Mouse (Mus musculus) testis, postnatal 14 days (tissue): ENCODE data around the gene Slc16a12.
"Not testable (repeated sequence)": the region's sequence is repeated elsewhere in the genome, so short reads cannot be mapped to it uniquely, and the experiment has no call there.

Experiments
- DNase-seq: peaks from one replicate; pipeline ENCODE4 v3.0.0; 2021; ENCODE audit warnings: low spot score

The Slc16a12 gene

DNA sequence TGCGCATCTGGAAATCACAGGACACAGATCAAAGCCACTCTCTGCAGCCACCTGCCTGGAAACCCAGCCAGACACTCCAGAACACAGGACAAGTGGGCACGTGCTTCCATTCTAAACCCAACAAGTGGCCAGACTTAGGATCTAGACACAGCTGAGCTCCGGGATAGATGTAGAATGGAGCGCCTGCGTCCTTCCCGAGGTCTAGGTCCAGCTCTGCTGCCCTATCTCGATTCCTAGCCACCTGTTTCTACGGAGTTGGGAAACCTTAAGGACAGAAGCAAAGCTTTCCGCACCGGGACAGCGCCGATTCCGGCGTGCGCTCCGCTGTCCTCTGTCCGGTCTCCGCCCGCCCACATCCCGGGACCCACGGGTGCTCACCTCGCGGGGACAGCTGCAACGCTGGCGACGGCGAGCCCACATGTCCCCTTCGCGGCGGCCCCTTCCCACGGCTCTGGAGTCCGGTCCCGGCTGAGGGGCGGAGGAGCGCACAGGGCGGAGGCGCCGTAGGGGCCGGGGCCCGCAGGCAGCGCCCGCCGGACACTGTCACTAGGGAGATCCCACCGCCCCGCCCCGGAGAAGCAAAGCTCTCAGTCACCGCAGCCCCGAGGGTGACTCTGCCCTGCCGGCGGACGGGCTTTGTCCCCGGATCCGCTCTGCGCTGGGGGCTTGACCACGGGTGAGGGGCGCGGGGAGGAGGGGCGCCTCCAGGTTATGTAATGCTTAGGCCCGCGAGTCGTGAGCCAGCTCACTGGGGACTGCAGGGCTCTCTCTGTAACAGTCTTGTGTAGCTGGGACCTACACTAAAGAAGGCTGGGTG lies at the start of gene Slc16a12:
Slc16a12 (minus strand) TSS at position 602 of the 817 bp plus-strand sequence.
- DNase-seq: no peak

DNA sequence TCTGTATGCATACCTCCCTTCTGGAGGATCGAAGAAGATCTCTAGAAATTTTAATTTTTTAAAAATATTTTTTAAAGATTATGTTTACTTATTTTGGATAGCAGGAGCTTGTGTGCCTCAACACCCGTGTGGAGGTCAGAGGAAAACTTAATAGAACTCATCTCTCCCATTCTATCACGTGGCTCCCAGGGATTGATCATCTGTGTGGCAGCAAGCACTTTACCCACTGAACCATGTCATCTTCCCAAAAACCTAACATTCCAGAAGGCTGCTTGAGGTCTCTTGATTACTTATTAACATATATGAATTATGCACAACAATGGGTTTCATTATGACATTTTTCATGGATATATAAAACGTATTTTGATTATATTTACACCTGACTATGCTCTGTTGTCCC lies 49.3 kb upstream of the Slc16a12 start:
- DNase-seq: no peak

DNA sequence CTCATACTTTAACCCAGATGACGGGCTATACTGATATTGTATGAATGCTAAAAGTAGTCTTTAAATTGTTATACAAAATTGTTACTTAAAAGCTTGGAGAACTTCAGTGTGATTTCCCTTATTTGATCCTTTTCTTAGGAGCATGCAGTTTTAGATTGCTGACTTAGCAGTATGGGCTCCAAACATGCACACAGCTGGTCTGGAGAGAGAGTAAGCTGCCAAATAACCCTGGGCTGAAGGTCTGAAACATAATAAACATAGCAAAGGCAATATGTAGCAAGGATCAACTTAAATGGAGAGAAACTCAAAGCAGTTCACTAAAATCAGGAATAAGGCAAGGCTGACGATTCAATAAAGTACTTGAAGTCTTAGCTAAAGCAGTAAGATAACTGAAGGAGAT lies 35.4 kb upstream of the Slc16a12 start:
- no peak for DNase-seq

DNA sequence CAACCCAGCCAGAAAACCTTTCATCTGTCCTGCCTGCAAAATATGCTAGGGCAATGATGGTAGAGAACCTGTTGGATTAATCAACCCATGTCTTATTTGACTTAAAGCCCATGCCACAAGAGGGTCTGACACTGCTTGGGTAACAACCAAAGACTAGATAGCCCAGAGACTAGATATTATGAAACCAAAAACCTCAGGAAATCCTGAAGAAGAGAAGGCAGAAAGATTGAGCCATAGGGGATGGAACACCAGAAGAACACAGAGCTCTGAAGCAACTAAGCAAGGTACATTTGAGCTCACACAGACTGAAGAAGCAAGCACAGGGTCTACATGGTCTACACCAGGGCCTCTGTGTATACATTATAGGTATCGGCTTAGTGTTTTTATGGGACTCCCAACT lies 31.9 kb upstream of the Slc16a12 start:
- DNase-seq: no peak

DNA sequence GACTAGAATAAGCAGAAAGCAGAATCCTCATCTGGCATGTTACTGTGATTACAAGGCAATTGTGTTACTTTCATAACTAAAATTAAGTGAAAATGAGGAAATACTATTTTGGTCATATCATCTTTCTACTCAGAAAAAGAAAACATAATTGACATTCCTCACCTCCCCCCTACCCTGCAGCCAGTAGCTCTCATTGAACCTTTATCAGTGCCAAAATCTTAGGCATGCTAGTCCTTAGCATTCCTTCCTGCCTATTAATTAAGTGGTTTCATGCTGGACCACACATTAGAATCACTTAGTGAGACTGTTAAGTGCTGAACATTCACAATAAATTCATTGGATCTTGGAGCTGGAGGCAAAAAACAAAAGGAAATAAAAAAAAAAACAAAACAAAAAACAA lies 31.0 kb upstream of the Slc16a12 start:
- no peak for DNase-seq

DNA sequence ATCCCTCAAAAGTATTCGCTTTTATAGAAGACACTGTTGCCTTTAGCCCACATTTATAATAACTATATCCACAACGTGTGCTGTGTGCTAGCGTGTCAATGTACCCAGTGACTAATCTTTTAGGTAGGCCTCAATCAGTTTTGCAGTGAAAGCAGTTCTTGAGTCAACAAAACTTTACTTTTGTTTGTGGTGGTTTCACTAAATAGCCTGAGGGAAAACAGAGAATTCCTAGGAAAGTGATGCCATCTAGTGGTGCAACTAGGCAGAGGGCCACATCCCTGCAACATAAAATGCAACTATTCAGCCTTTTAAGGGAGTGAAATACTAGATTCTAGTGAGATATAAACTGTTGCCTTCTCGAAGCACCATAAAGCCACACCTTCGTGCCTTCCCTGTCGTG lies 25.7 kb upstream of the Slc16a12 start:
- no peak for DNase-seq

GRCm38 (mm10) chr19:34770764-34771163 lies 23.7 kb upstream of the Slc16a12 start:
- DNase-seq: no peak

DNA sequence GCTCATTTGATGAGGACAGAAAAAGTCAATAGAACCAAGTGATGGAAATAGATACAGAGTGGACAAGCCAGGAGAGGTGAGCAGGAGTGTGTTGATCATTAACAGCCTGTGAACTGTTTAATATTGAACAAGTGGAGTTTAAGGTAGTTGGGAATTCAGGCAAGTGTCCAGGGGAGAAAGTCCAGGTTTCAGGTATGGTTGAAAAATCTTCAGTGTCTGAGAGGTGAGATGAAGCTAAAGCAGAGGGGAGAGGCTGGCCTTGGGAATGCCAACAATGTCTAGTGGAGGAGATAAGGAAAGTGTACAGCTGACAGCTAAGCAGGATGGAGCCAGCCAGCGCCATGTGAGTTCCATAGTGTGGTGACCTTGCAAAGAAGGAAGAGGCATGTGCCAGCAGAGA lies 11.7 kb upstream of the Slc16a12 start:
- DNase-seq: no peak

DNA sequence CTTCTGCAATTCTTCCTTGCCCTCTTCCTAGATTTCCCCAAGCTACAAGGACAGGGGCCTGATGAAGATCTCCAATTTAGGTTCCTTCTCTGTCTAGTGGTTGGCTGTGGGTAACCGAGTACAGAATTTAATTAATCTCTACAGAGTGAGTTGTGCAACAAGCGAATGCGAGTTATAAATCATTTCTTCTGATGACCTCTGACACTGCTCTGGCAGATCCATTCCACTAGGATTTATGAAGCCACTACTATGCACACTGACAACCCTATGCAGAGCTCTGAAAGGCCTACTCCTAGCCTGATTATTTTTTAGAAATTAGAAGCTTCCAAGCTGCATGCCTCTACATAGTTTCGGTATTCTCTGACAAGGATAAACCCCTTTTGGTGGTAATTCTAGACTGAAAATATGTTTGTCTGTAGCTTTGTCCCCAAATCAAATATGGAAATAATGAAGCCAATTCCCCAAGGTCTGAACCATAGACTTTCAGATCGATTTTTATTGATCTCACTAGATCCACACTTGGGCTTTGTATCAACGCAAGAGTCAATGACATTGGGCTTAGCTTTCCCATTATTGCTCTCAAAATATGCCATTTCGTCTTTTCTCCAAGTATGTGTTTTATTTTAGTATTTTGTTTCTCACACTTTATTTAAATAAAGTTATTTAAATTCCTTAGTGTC lies 9.6 kb upstream of the Slc16a12 start:
- no peak for DNase-seq

- no peak for DNase-seq
Observed at GRCm38 (mm10) chr19:34755680-34756079, 8.6 kb upstream of the Slc16a12 start.

- DNase-seq: no peak
Observed at GRCm38 (mm10) chr19:34753243-34753642, 6.2 kb upstream of the Slc16a12 start.

- no peak for DNase-seq
Observed at GRCm38 (mm10) chr19:34752391-34753092, 5.5 kb upstream of the Slc16a12 start.

GRCm38 (mm10) chr19:34751150-34751549 lies 4.1 kb upstream of the Slc16a12 start:
- no peak for DNase-seq

DNA sequence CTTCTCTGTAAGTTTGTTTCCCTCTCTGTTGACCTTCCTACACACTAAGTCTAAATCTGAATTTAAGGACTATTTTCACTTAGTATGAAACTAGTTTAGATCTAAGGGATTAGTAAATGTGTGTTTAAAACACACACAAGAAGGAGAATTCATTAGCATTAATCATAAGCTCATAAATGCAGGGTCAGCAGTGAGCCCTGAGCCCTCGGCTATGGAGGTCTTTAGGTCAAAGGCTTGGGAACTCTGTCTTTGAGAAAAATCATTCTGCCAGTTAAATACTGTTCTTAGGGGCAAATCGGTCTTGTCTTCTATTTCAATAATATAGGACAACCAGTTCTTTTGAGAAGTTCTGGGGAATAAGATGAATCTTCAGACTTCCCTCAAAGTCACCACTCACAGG lies 1.9 kb upstream of the Slc16a12 start:
- no peak for DNase-seq

GRCm38 (mm10) chr19:34747969-34748368 lies 880 bp upstream of the Slc16a12 start:
- DNase-seq: not testable (repeated sequence)

- no peak for DNase-seq
Observed at GRCm38 (mm10) chr19:34746201-34746600, 888 bp downstream of the Slc16a12 start.

DNA sequence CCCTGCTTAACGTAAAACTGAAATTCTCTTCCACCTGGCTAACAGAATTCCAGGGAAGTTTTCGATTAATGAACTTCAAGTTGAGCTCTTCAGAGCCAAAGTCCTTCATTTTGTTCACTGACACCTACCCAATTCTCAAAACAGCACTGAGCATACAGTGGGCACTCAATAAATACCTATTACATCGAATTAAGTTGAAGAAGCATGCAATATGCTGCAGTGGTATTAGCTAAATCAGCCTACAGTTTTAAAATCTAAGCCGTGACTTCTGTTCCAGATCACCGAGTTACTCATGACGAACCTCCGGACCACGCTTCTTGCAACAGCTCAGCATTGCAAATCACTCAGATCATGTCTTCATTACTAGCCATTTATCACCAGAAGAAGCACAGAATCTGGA lies 2.1 kb downstream of the Slc16a12 start:
- DNase-seq: no peak

- no peak for DNase-seq
Observed at GRCm38 (mm10) chr19:34737916-34738315, 9.2 kb downstream of the Slc16a12 start.

DNA sequence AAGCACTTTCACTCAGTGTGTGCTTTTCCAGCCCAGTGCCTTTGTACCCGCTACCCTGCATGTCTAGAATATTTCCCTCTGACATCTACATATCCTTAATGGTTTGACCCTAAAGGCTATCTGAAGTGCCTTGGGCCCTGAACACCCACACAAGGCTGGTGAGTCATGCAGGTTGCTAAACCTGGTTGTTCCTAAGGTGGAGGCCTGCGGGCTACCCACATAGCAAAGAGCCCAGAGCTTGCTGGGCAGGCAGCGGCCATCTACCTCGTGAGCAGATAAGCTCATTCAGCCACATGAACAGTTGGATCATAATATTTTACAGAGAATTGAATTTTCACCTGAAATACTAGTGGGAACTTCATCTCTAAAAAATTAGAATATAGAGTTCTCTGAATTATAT lies 11.2 kb downstream of the Slc16a12 start:
- DNase-seq: no peak

DNA sequence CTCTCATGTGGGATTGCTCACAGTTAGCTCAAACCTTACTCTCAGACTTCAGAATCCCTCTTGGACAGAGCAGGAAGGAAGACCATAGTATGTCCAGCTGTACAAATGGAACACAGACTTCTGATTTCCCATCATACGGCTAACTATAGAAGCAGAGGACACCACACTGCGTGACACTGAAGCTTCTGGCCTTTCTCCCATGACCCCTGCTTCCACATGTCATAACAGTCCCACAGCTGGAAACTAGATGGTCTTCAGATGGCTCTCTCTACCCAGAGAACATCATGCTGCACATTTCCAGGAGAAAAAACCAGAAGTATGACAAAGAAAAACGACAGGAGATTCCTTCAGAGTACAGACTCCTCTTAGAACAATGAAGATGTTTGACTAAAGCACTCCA lies 14.1 kb downstream of the Slc16a12 start:
- no peak for DNase-seq

DNA sequence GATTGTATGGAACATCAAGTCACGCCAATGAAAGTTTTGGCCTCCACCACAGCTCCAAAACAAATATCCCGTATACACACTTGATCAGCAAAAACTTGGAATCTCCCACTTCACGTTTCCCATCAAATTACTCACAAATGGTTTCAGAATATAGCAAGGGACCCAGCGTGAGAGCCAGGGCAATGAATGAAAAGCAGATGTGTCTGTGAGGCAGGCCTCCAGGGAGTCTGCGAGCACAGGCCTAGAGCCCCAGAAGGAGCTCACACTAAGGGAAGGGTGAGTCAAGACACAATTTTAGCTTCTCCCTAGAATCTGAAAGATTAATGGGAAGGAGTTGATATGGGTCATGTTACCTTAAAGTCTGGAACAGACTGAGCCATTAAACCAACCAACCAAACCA lies 15.7 kb downstream of the Slc16a12 start:
- no peak for DNase-seq

GRCm38 (mm10) chr19:34730584-34730983 lies 16.5 kb downstream of the Slc16a12 start:
- no peak for DNase-seq

DNA sequence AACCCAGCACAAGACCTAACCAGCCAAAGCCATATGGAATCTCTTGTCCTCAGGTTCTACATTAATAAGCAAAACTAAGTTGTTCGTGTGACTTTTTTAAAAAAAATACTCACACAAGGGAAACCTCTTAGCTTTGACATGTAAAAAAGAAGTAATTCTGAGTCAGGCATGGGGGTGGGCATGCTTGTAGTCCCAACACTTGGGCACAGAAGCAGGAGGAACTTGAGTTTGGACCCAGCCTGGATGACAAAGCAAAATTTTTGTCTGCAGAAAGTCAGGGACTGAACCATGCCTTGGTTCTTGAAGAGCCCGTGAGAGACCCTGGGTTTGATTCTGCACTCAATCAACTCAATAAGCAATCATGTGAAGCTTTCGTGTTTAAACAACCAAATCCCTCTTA lies 17.6 kb downstream of the Slc16a12 start:
- DNase-seq: no peak
